Comparison of ENCODE assay signal across 18 mouse cellular contexts in genomic region chr19:57124906-57125305, GRCm38 (mm10).
A peak's percentile ranks its signal among the peaks of the same experiment; 100 is the strongest.
DNase-seq lines count a peak whose midpoint lies in the region; ATAC-seq and TF ChIP-seq lines count a peak whose summit lies in the region.
"Had no signal": no experiment of that assay in that cellular context is flagged by ENCODE, and none has a peak within 500 bp of the region (broad histone marks: within the 10 kb centered on the region; RNA-seq: fewer than 3 reads in every experiment).

No protein-coding gene starts in this region.

- TF ChIP-seq EP300 in lung, postnatal 0 days (IDR thresholded peaks at IDR 0.05): peak; percentile 74

- no peak overlapping the region for H3K4me3 ChIP-seq in heart, embryonic 13.5 days
- no peak overlapping the region for H3K4me3 ChIP-seq in kidney, embryonic 16.5 days (ENCODE audit: low read length)
- H3K4me3 ChIP-seq in lung, postnatal 0 days (ENCODE audit: low read depth, low read length): no peak overlapping the region
- H3K4me3 ChIP-seq: embryonic facial prominence, embryonic 10.5 days; forebrain, embryonic 13.5 days; hindbrain, embryonic 15.5 days had no signal

- DNase-seq in heart, postnatal 10 days: no peak
- DNase-seq in kidney, postnatal 10 days: no peak
- peak; percentile 53 for DNase-seq in lung, postnatal 0 days (ENCODE audit: low spot score)
- no peak for DNase-seq in lung, adult 18-20 months
- DNase-seq in adrenal gland, adult 2 months: no peak
- DNase-seq: adrenal gland, adult 8-10 months; adrenal gland, postnatal 36 days; cerebellum, adult 2 months; cerebellum, postnatal 10 days; forebrain, postnatal 0 days; gastrocnemius, postnatal 36 days; heart, adult 18-20 months had no signal

- intact Hi-C loops in heart, postnatal 10 days (cut with DNase I): loop anchor here (2.0 kb wide), 1 partner anchor 52 kb away; no protein-coding TSS in a partner anchor

- TF ChIP-seq CTCF in lung, postnatal 0 days (IDR thresholded peaks at IDR 0.05): no peak

- ATAC-seq in heart, embryonic 13.5 days (ENCODE audit: extremely low read depth, insufficient number of reproducible peaks, low FRiP score, low TSS enrichment): no peak
- no peak for ATAC-seq in kidney, embryonic 16.5 days (ENCODE audit: low FRiP score, low TSS enrichment)
- ATAC-seq in lung, postnatal 0 days: no peak; the same call in 1 of the 2 replicates
- ATAC-seq: forebrain, postnatal 0 days; inflammation-experienced regulatory T-cells, adult 6 months had no signal

- peaks cover 34% of the 10 kb centered on the region for H3K4me1 ChIP-seq in heart, embryonic 13.5 days
- peaks cover 16% of the 10 kb centered on the region for H3K4me1 ChIP-seq in kidney, embryonic 16.5 days (ENCODE audit: insufficient read depth, low read length)
- peaks cover 3% of the 10 kb centered on the region for H3K4me1 ChIP-seq in lung, postnatal 0 days (ENCODE audit: insufficient read depth, low read depth, low read length)
- H3K4me1 ChIP-seq: hindbrain, embryonic 15.5 days had no signal

- no peaks in the 10 kb centered on the region for H3K27me3 ChIP-seq in heart, embryonic 13.5 days (replicated peaks)
- H3K27me3 ChIP-seq in kidney, embryonic 16.5 days (ENCODE audit: insufficient read depth, low read length): no peaks in the 10 kb centered on the region
- no peaks in the 10 kb centered on the region for H3K27me3 ChIP-seq in lung, postnatal 0 days (replicated peaks; ENCODE audit: insufficient read depth, low read length)
- H3K27me3 ChIP-seq: forebrain, embryonic 13.5 days; hindbrain, embryonic 15.5 days had no signal

- H3K9ac ChIP-seq in heart, embryonic 13.5 days: no peak overlapping the region
- no peak overlapping the region for H3K9ac ChIP-seq in kidney, embryonic 16.5 days (replicated peaks; ENCODE audit: low read length)
- H3K9ac ChIP-seq in lung, postnatal 0 days (replicated peaks; ENCODE audit: low read depth): no peak overlapping the region
- H3K9ac ChIP-seq: forebrain, embryonic 13.5 days; forebrain, postnatal 0 days; hindbrain, embryonic 15.5 days had no signal

- H3K27ac ChIP-seq in heart, embryonic 13.5 days (replicated peaks): 0 out of 2 replicates have a peak overlapping the region, but pooled peaks have one; percentile 8
- H3K27ac ChIP-seq in kidney, embryonic 16.5 days (ENCODE audit: low read length): peak overlapping the region; percentile 24; the same call in 1 of the 2 replicates
- no peak overlapping the region for H3K27ac ChIP-seq in lung, postnatal 0 days (ENCODE audit: low read length)
- H3K27ac ChIP-seq: embryonic facial prominence, embryonic 10.5 days; forebrain, embryonic 13.5 days had no signal

- WGBS in heart, embryonic 13.5 days: 59% methylated on average over 4 of the region's 4 CpGs
- WGBS in kidney, embryonic 16.5 days: 52% methylated on average over 4 of the region's 4 CpGs
- WGBS in lung, postnatal 0 days: 46% methylated on average over 4 of the region's 4 CpGs

- H3K36me3 ChIP-seq in heart, embryonic 13.5 days: peaks cover 33% of the 10 kb centered on the region
- H3K36me3 ChIP-seq in kidney, embryonic 16.5 days (ENCODE audit: insufficient read depth, low read length): 0 out of 2 replicates have a peak, but pooled peaks cover 3% of the 10 kb centered on the region
- peaks cover 10% of the 10 kb centered on the region; the same call in 1 of the 2 replicates for H3K36me3 ChIP-seq in lung, postnatal 0 days (ENCODE audit: insufficient read depth, low read length)
- H3K36me3 ChIP-seq: embryonic facial prominence, embryonic 10.5 days; hindbrain, embryonic 15.5 days had no signal

- H3K4me2 ChIP-seq in heart, embryonic 13.5 days: no peak overlapping the region
- H3K4me2 ChIP-seq in kidney, embryonic 16.5 days (replicated peaks; ENCODE audit: low read depth, low read length): no peak overlapping the region
- H3K4me2 ChIP-seq in lung, postnatal 0 days (replicated peaks; ENCODE audit: low read depth, low read length): no peak overlapping the region
- H3K4me2 ChIP-seq: forebrain, embryonic 13.5 days; hindbrain, embryonic 15.5 days had no signal

- no peaks in the 10 kb centered on the region for H3K9me3 ChIP-seq in heart, embryonic 13.5 days
- H3K9me3 ChIP-seq in kidney, embryonic 16.5 days (ENCODE audit: low read length): no peaks in the 10 kb centered on the region
- no peaks in the 10 kb centered on the region for H3K9me3 ChIP-seq in lung, postnatal 0 days (ENCODE audit: low read length)
- H3K9me3 ChIP-seq: embryonic facial prominence, embryonic 10.5 days; forebrain, embryonic 13.5 days; hindbrain, embryonic 15.5 days had no signal
